Mouse (Mus musculus): ENCODE results near the gene 0610040J01Rik. TPM values are rescaled to one million over a fixed set of nuclear protein-coding genes. Genes with fewer than 3 reads are reported as not detected.

0610040J01Rik gene
- polyA plus RNA-seq, 1 experiment, result 53.8 TPM

DNA sequence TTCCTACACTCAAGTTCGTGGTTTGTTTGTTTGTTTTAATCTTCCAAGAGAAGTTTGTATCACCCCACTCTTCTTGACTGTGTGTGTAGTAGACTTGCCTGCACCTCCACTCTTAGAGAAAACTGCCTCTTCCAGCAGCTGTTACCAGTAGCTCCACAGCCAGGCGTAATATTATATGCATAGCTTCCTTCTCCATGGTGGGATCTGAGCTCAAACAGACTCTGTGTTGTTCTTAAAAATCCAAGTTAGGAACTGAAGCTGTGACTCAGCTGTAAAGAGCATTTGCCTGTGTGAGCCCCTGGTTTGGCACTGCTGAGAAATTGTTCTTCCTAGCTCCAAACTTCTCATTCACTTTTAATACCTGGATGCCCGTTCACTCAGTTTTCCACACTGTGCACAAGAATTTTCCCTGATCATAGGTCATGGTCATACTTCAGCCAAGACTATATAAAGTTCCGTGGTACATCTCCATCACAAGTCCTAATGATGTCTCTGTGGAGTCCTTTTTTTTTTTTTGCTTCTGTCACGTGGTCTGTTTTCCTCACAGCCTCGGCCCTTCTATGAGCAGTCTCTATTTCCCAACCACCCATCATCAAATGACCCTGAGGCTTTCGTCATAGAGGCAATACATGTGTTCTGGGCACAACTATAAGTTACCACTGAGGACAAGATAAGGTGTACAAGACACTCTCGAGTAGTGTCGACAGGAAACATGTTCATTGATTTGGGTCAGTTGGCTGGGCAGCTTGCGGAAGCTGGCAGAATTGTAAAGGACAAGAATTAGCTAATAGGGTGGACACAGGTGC lies 16.4 kb downstream of the 0610040J01Rik start:
- 56% methylated on average over 10 of the region's 10 CpGs for WGBS
- Histone ChIP-seq H3K36me3 (ENCODE audit: control insufficient read depth, insufficient read depth, low read length) (no peaks in the 10 kb centered on the region), H3K4me3 (ENCODE audit: low read depth, low read length) (no peak overlapping the region), H3K4me1 (ENCODE audit: control insufficient read depth, insufficient read depth, insufficient read length, low read length) (peaks cover 31% of the 10 kb centered on the region; the same call in 1 of the 2 replicates), H3K27ac (ENCODE audit: insufficient read depth, low read depth, low read length) (peak overlapping the region; percentile 59; the same call in 1 of the 2 replicates), H3K27me3 (ENCODE audit: control insufficient read depth, insufficient read depth, low read length) (no peaks in the 10 kb centered on the region)
- TF ChIP-seq POLR2A (IDR thresholded peaks at IDR 0.05; ENCODE audit: low read depth, low read length) (no peak), CTCF (IDR thresholded peaks at IDR 0.05; ENCODE audit: extremely low read depth, insufficient read length, insufficient replicate concordance, low read depth, low read length) (no peak)

DNA sequence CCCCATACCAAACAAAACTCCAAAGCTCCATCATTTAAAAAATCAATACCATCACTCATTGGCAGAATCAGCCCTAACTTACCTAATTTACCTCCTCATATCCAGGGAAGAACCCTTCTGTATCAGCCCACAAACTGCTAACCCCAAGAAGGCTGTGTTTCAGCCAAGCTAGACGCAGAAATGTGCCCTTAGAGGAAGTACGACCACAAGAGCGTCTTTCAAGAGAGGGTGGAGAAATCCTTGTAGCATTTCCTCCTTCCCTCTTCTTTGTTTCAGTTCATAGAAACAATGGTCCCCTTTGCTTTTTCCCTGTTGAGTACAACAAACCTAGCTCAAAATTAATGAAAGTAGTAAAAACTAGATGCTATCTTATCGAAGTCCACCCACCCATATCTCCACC lies 18.9 kb downstream of the 0610040J01Rik start:
- Histone ChIP-seq H3K27ac (ENCODE audit: insufficient read depth, low read depth, low read length) (peak overlapping the region; percentile 60; the same call in 1 of the 2 replicates), H3K4me1 (ENCODE audit: control insufficient read depth, insufficient read depth, insufficient read length, low read length) (peaks cover 21% of the 10 kb centered on the region; the same call in 1 of the 2 replicates), H3K4me3 (ENCODE audit: low read depth, low read length) (no peak overlapping the region), H3K27me3 (ENCODE audit: control insufficient read depth, insufficient read depth, low read length) (no peaks in the 10 kb centered on the region), H3K36me3 (ENCODE audit: control insufficient read depth, insufficient read depth, low read length) (no peaks in the 10 kb centered on the region; the same call in 1 of the 2 replicates)
- TF ChIP-seq POLR2A (IDR thresholded peaks at IDR 0.05; ENCODE audit: low read depth, low read length) (no peak), CTCF (IDR thresholded peaks at IDR 0.05; ENCODE audit: extremely low read depth, insufficient read length, insufficient replicate concordance, low read depth, low read length) (no peak)
- 16% methylated on average over 4 of the region's 4 CpGs for WGBS

DNA sequence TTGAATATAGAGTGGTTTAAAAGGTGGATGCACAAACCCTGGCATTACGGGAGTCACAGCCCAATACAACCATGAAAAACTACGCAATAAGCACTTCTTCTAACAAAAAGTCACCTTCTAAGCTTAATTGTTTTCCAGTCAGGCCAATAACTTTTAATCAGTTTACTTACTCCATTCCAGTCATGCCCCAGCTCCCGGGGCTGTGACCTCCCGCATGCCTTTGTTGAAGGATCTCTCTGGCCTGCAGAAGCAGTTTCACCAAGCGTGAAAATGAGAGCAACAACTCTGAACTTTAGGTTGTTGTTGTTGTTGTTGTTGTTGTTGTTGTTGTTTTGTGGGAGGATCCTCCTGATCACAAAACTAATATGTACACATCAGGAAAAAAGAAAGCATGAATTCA lies 21.8 kb downstream of the 0610040J01Rik start:
- Histone ChIP-seq H3K36me3 (ENCODE audit: control insufficient read depth, insufficient read depth, low read length) (no peaks in the 10 kb centered on the region; the same call in 1 of the 2 replicates), H3K27me3 (ENCODE audit: control insufficient read depth, insufficient read depth, low read length) (no peaks in the 10 kb centered on the region), H3K27ac (ENCODE audit: insufficient read depth, low read depth, low read length) (no peak overlapping the region), H3K4me1 (ENCODE audit: control insufficient read depth, insufficient read depth, insufficient read length, low read length) (peaks cover 22% of the 10 kb centered on the region; the same call in 1 of the 2 replicates), H3K4me3 (ENCODE audit: low read depth, low read length) (no peak overlapping the region)
- TF ChIP-seq CTCF (IDR thresholded peaks at IDR 0.05; ENCODE audit: extremely low read depth, insufficient read length, insufficient replicate concordance, low read depth, low read length) (no peak), POLR2A (IDR thresholded peaks at IDR 0.05; ENCODE audit: low read depth, low read length) (no peak)
- 84% methylated on average over 5 of the region's 5 CpGs for WGBS

DNA sequence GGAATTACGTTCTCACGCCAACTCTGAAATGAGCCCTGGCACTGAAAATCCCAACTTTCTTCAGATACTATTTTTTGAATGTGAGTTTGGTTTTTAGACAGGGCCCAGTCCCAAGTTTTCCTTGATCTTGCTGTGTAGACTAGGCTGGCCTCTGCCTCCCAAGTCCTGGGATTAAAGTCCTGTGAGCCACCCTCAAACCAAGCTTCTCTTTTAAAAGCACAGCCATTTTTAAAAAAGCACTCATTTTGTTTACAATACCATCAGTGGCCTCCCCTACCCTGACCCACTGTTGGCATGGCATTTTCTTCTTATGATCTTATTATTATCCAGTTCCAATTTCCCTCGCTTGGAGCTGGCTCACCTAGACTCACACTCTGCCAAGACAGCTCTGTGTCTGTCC lies 22.3 kb downstream of the 0610040J01Rik start:
- H3K4me1 ChIP-seq (ENCODE audit: control insufficient read depth, insufficient read depth, insufficient read length, low read length), result peaks cover 23% of the 10 kb centered on the region; the same call in 1 of the 2 replicates
- H3K27ac ChIP-seq (ENCODE audit: insufficient read depth, low read depth, low read length), result no peak overlapping the region
- WGBS, result 85% methylated on average over 3 of the region's 3 CpGs
- TF ChIP-seq CTCF (IDR thresholded peaks at IDR 0.05; ENCODE audit: extremely low read depth, insufficient read length, insufficient replicate concordance, low read depth, low read length) (no peak), POLR2A (IDR thresholded peaks at IDR 0.05; ENCODE audit: low read depth, low read length) (no peak)
- no peak overlapping the region for H3K4me3 ChIP-seq (ENCODE audit: low read depth, low read length)
- no peaks in the 10 kb centered on the region; the same call in 1 of the 2 replicates for H3K36me3 ChIP-seq (ENCODE audit: control insufficient read depth, insufficient read depth, low read length)
- no peaks in the 10 kb centered on the region for H3K27me3 ChIP-seq (ENCODE audit: control insufficient read depth, insufficient read depth, low read length)

DNA sequence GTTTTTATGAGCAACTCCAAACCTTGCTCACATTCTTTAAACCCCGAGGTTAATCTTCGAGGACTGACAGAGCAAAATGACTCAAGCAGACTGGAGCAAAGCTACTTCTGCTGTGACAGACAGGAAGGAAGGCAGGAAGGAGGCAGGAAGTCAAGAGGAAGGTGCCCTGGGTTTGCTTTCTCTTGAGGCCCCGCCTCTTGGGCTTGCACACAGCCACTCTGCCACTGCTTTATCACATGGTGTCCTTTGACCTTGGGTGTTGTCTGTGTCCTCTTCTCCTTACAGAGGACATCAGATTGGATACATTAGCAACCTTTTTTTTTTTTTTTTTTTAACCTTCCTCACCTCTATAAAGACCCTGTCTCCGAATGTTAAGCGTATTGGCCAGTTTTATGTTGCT lies 25.0 kb downstream of the 0610040J01Rik start:
- H3K27ac ChIP-seq (ENCODE audit: insufficient read depth, low read depth, low read length), result peak overlapping the region; percentile 51; the same call in 1 of the 2 replicates
- TF ChIP-seq POLR2A (IDR thresholded peaks at IDR 0.05; ENCODE audit: low read depth, low read length) (no peak), CTCF (IDR thresholded peaks at IDR 0.05; ENCODE audit: extremely low read depth, insufficient read length, insufficient replicate concordance, low read depth, low read length) (no peak)
- H3K27me3 ChIP-seq (ENCODE audit: control insufficient read depth, insufficient read depth, low read length), result no peaks in the 10 kb centered on the region
- H3K4me1 ChIP-seq (ENCODE audit: control insufficient read depth, insufficient read depth, insufficient read length, low read length), result peaks cover 16% of the 10 kb centered on the region; the same call in 1 of the 2 replicates
- no peak overlapping the region for H3K4me3 ChIP-seq (ENCODE audit: low read depth, low read length)
- WGBS, result 29% methylated on average over 5 of the region's 5 CpGs
- no peaks in the 10 kb centered on the region; the same call in 1 of the 2 replicates for H3K36me3 ChIP-seq (ENCODE audit: control insufficient read depth, insufficient read depth, low read length)

DNA sequence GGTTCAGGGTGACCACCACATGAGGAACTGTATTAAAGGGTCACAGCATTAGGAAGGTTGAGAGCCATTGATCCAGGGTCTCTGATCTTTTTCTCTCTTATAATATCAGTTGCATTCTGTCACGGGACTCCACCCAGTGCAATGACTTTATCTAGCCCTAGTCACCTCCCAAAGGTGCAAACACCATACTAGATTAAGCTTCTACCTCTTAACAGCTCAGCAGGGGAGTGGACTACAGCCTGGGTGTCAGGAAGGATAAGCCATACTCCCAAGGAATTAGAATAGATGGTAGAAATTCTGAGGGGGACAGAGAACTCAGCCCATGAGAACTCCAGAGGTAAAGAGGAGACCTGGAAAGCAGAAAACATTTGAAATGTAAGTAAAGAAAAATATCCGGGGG lies 25.7 kb downstream of the 0610040J01Rik start:
- no peak overlapping the region for H3K4me3 ChIP-seq (ENCODE audit: low read depth, low read length)
- 58% methylated on average over 2 of the region's 2 CpGs for WGBS

More for the DNA sequence above, 25.7 kb downstream of the 0610040J01Rik start:
- TF ChIP-seq POLR2A (IDR thresholded peaks at IDR 0.05; ENCODE audit: low read depth, low read length) (no peak), CTCF (IDR thresholded peaks at IDR 0.05; ENCODE audit: extremely low read depth, insufficient read length, insufficient replicate concordance, low read depth, low read length) (no peak)
- H3K27me3 ChIP-seq (ENCODE audit: control insufficient read depth, insufficient read depth, low read length), result no peaks in the 10 kb centered on the region
- peaks cover 16% of the 10 kb centered on the region; the same call in 1 of the 2 replicates for H3K4me1 ChIP-seq (ENCODE audit: control insufficient read depth, insufficient read depth, insufficient read length, low read length)
- no peaks in the 10 kb centered on the region; the same call in 1 of the 2 replicates for H3K36me3 ChIP-seq (ENCODE audit: control insufficient read depth, insufficient read depth, low read length)
- peak overlapping the region; percentile 51; the same call in 1 of the 2 replicates for H3K27ac ChIP-seq (ENCODE audit: insufficient read depth, low read depth, low read length)

Measured in small intestine, adult 2 months (tissue).